ENCODE assay signal across 24 mouse cellular contexts in genomic region chr3:55122336-55122870, GRCm38 (mm10). TPM values are rescaled to one million over a fixed set of nuclear protein-coding genes. Genes with fewer than 3 reads are reported as not detected.
DNase-seq lines count a peak whose midpoint lies in the region; ATAC-seq lines count a peak whose summit lies in the region.
"Had no signal": no experiment of that assay in that cellular context is flagged by ENCODE, and none has a peak within 500 bp of the region (broad histone marks: within the 10 kb centered on the region; RNA-seq: fewer than 3 reads in every experiment).

No protein-coding gene starts in this region.

- H3K4me1 ChIP-seq in heart, embryonic 10.5 days = peaks cover 11% of the 10 kb centered on the region; the same call in 1 of the 2 replicates
- H3K4me1 ChIP-seq: forebrain, embryonic 12.5 days; hindbrain, embryonic 15.5 days had no signal

- H3K27ac ChIP-seq in heart, embryonic 10.5 days = no peak overlapping the region
- H3K27ac ChIP-seq: embryonic facial prominence, embryonic 13.5 days; forebrain, embryonic 12.5 days; heart, embryonic 13.5 days; hindbrain, embryonic 15.5 days had no signal

- peak; percentile 54 for DNase-seq in heart, adult 11 months
- DNase-seq in heart, embryonic 10.5 days (ENCODE audit: low spot score) = no peak
- peak; percentile 31 for DNase-seq in adrenal gland, adult 8-10 months
- peak; percentile 46 to 55 for DNase-seq in adrenal gland, postnatal 36 days
- no peak for DNase-seq in cerebellum, postnatal 36 days
- no peak for DNase-seq in adipocyte (ENCODE audit: low spot score)
- DNase-seq: cerebellum, adult 11-12 months; cerebellum, adult 9-10 months; cerebellum, postnatal 25 days; gastrocnemius, postnatal 10 days; heart, postnatal 36 days; kidney, adult 9 months had no signal

- H3K27me3 ChIP-seq in heart, embryonic 10.5 days (ENCODE audit: insufficient read depth, poor library complexity, severe bottlenecking) = no peaks in the 10 kb centered on the region
- H3K27me3 ChIP-seq: CH12.LX; embryonic facial prominence, embryonic 13.5 days; forebrain, embryonic 12.5 days; heart, embryonic 13.5 days; hindbrain, embryonic 15.5 days had no signal

- WGBS in heart, embryonic 10.5 days = 67% methylated on average over 3 of the region's 3 CpGs

- no peak for ATAC-seq in inflammation-experienced regulatory T-cells, adult 6 months
- ATAC-seq: forebrain, embryonic 16.5 days had no signal

- no peak overlapping the region for H3K4me3 ChIP-seq in heart, embryonic 10.5 days
- H3K4me3 ChIP-seq: embryonic facial prominence, embryonic 13.5 days; forebrain, embryonic 12.5 days; heart, embryonic 13.5 days; hindbrain, embryonic 15.5 days had no signal

- peaks cover 94% of the 10 kb centered on the region for H3K36me3 ChIP-seq in heart, embryonic 10.5 days

- no peaks in the 10 kb centered on the region for H3K9me3 ChIP-seq in heart, embryonic 10.5 days
- H3K9me3 ChIP-seq: embryonic facial prominence, embryonic 13.5 days; forebrain, embryonic 12.5 days; heart, embryonic 13.5 days; hindbrain, embryonic 15.5 days had no signal

RNA-seq across cellular contexts. Expression of gene Spg20, which starts 10.5 kb away (rescaled TPM):
- polyA plus RNA-seq in heart, embryonic 10.5 days (2016; fragmentation: Nextera tagmentation; extraction: Ambion mirVana) = 54.8 and 54.9 TPM in 2 replicates
- 10 to 100 TPM; 52.4 to 63.4 (median 57.1) TPM for total RNA-seq in adrenal gland, adult 8-10 months (2022)
- total RNA-seq in adrenal gland, postnatal 36 days (2021) = 10 to 100 TPM; 40.6 to 59.0 TPM
- polyA plus RNA-seq in inflammation-experienced regulatory T-cells, adult 6 months (2017; shearing (Covaris generic)) = 10 to 100 TPM; 19.9 to 22.3 (median 20.6) TPM

RNA-seq across cellular contexts. Expression of gene Ccdc169, which starts 14.7 kb away (rescaled TPM):
- polyA plus RNA-seq in heart, embryonic 10.5 days (2016; fragmentation: Nextera tagmentation; extraction: Ambion mirVana) = 0.14 TPM in 1 of 2 replicates, not detected in the other
- total RNA-seq in adrenal gland, adult 8-10 months (2022) = not detected
- total RNA-seq in adrenal gland, postnatal 36 days (2021) = under 1 TPM in 1 of 2 experiments, not detected in 1; 0.33 TPM
- polyA plus RNA-seq in inflammation-experienced regulatory T-cells, adult 6 months (2017; shearing (Covaris generic)) = not detected
- total RNA-seq: heart, postnatal 36 days had no signal
- polyA plus RNA-seq: heart, postnatal 0 days had no signal

RNA-seq across cellular contexts. Expression of gene Sohlh2, which starts 59.4 kb away (rescaled TPM):
- 0.18 TPM in 1 of 2 replicates, not detected in the other for polyA plus RNA-seq in heart, embryonic 10.5 days (2016; fragmentation: Nextera tagmentation; extraction: Ambion mirVana)
- total RNA-seq in adrenal gland, adult 8-10 months (2022) = not detected
- total RNA-seq in adrenal gland, postnatal 36 days (2021) = not detected
- not detected for polyA plus RNA-seq in inflammation-experienced regulatory T-cells, adult 6 months (2017; shearing (Covaris generic))
- total RNA-seq: CH12.LX; heart, adult 8-10 months; heart, postnatal 36 days had no signal
- polyA plus RNA-seq: embryonic facial prominence, embryonic 13.5 days; forebrain, embryonic 12.5 days; forebrain, embryonic 16.5 days; frontal cortex, adult 2 months; heart, embryonic 13.5 days; heart, postnatal 0 days; hindbrain, embryonic 11.5 days; intestine, postnatal 0 days had no signal

Comparison
In these comparisons a context has a peak if more than half of its experiments do, and no peak if none do; other contexts are left out.
1. DNase-seq: peak in heart, adult 11 months (single experiment), adrenal gland, adult 8-10 months (single experiment) and adrenal gland, postnatal 36 days (2 of 2); none in heart, embryonic 10.5 days (single experiment), cerebellum, postnatal 36 days (0 of 2) and adipocyte (single experiment).